Mouse (Mus musculus) intestine, postnatal 0 days (tissue): ENCODE results near the gene Med24. TPM values are rescaled to one million over a fixed set of nuclear protein-coding genes. Genes with fewer than 3 reads are reported as not detected.
A peak's percentile ranks its signal among the peaks of the same experiment; 100 is the strongest.
"Not testable (repeated sequence)": the region's sequence is repeated elsewhere in the genome, so short reads cannot be mapped to it uniquely, and the experiment has no call there.

Experiments
- ATAC-seq: fragments of 200-750 bp; cut with Nextera tagmentation; 2 replicates; pipeline ENCODE4 v1.8.0; 2017; ENCODE audit warnings: mild to moderate bottlenecking, moderate TSS enrichment, moderate library complexity
- H3K27ac ChIP-seq: fragments of 300-500 bp; sonication (generic); 2 replicates; pipeline ENCODE4 v1.5.1; 2014; ENCODE audit warnings: mild to moderate bottlenecking, low read depth, low read length, moderate library complexity
- H3K27me3 ChIP-seq: fragments of 300-500 bp; sonication (generic); replicated peaks from 2 replicates; pipeline ENCODE4 v1.6.1; 2014; ENCODE audit warnings: low read length, mixed read lengths; ENCODE audit not compliant: control insufficient read depth, insufficient read depth
- H3K36me3 ChIP-seq: fragments of 300-500 bp; sonication (generic); 2 replicates; pipeline ENCODE4 v1.6.1; 2014; ENCODE audit warnings: mild to moderate bottlenecking, moderate library complexity; ENCODE audit not compliant: control insufficient read depth, insufficient read depth
- H3K4me1 ChIP-seq: fragments of 300-500 bp; sonication (generic); replicated peaks from 2 replicates; pipeline ENCODE4 v1.6.1; 2014; ENCODE audit warnings: antibody characterized with exemption, low read length, mixed read lengths; ENCODE audit not compliant: control insufficient read depth, insufficient read depth
- H3K4me2 ChIP-seq: fragments of 300-500 bp; sonication (generic); replicated peaks from 2 replicates; pipeline ENCODE4 v1.6.1; 2014; ENCODE audit warnings: low read depth, mild to moderate bottlenecking, moderate library complexity
- H3K4me3 ChIP-seq: fragments of 300-500 bp; sonication (generic); 2 replicates; pipeline ENCODE4 v1.5.1; 2014; ENCODE audit warnings: low read depth, low read length
- H3K9ac ChIP-seq: fragments of 300-500 bp; sonication (generic); 2 replicates; pipeline ENCODE4 v1.6.1; 2014; ENCODE audit warnings: mild to moderate bottlenecking, low read depth, low read length
- H3K9me3 ChIP-seq: fragments of 300-500 bp; sonication (generic); 2 replicates; pipeline ENCODE4 v1.6.1; 2016; ENCODE audit warnings: mixed run types; ENCODE audit not compliant: control insufficient read depth
- CTCF ChIP-seq: sonication (generic); IDR thresholded peaks from 2 replicates; pipeline ENCODE4 v1.5.1; 2016; ENCODE audit warnings: low read depth, mild to moderate bottlenecking, control low read depth, antibody characterized with exemption, moderate library complexity
- WGBS: fragments of 180-500 bp; shearing (Covaris S2); extraction: QIAGEN DNeasy Blood & Tissue Kit; methylation state at CpG from one replicate; pipeline ENCODE4 v1.1.7; 2014; 5-methylcytosine and 5-hydroxymethylcytosine counted together
- polyA plus RNA-seq: library from polyadenylated mRNA; unstranded; fragments of >200 nt; fragmentation: Nextera tagmentation; extraction: Ambion mirVana; gene quantifications from 2 replicates; pipeline ENCODE4 v1.2.1, GENCODE M21; 2015

Med24 gene
- polyA plus RNA-seq, 1 experiment from 2014 or later = 14.7 TPM

- H3K9me3 ChIP-seq = no peaks in the 10 kb centered on the region
- H3K36me3 ChIP-seq = peaks cover 36% of the 10 kb centered on the region
- no peak overlapping the region for H3K9ac ChIP-seq
- no peak overlapping the region for H3K4me2 ChIP-seq
- 19% methylated on average over 13 of the region's 13 CpGs for WGBS
- no peaks in the 10 kb centered on the region for H3K27me3 ChIP-seq
- H3K27ac ChIP-seq = no peak overlapping the region
- no peak overlapping the region for H3K4me3 ChIP-seq
- TF ChIP-seq CTCF = peak; percentile 90
- no peak for ATAC-seq
- H3K4me1 ChIP-seq = 0 out of 2 replicates have a peak, but pooled peaks cover 3% of the 10 kb centered on the region
These were observed 11.3 kb downstream of the Med24 start for GRCm38 (mm10) chr11:98717904-98718303.

- no peak overlapping the region for H3K4me2 ChIP-seq
- H3K27ac ChIP-seq = no peak overlapping the region
- no peak overlapping the region for H3K9ac ChIP-seq
- H3K4me3 ChIP-seq = no peak overlapping the region
- no peak for TF ChIP-seq CTCF
- 0 out of 2 replicates have a peak, but pooled peaks cover 3% of the 10 kb centered on the region for H3K4me1 ChIP-seq
- H3K27me3 ChIP-seq = no peaks in the 10 kb centered on the region
- ATAC-seq = no peak
- H3K9me3 ChIP-seq = no peaks in the 10 kb centered on the region
- H3K36me3 ChIP-seq = peaks cover 45% of the 10 kb centered on the region
- 96% methylated on average over 9 of the region's 9 CpGs for WGBS
These were observed 13.3 kb downstream of the Med24 start for GRCm38 (mm10) chr11:98715946-98716345.

GRCm38 (mm10) chr11:98713703-98714102 is 15.5 kb downstream of the Med24 start:
- Histone ChIP-seq H3K4me1 (0 out of 2 replicates have a peak, but pooled peaks cover 11% of the 10 kb centered on the region), H3K9ac (no peak overlapping the region), H3K9me3 (no peaks in the 10 kb centered on the region), H3K36me3 (peaks cover 45% of the 10 kb centered on the region), H3K4me3 (no peak overlapping the region), H3K27me3 (no peaks in the 10 kb centered on the region), H3K27ac (no peak overlapping the region), H3K4me2 (no peak overlapping the region)
- no peak for TF ChIP-seq CTCF
- ATAC-seq = no peak
- 74% methylated on average over 12 of the region's 12 CpGs for WGBS

- not testable (repeated sequence) for H3K27ac ChIP-seq, H3K9me3 ChIP-seq
- 79% methylated on average over 6 of the region's 6 CpGs for WGBS
These were observed 17.2 kb downstream of the Med24 start for GRCm38 (mm10) chr11:98712009-98712408.

GRCm38 (mm10) chr11:98711046-98711434 is 18.2 kb downstream of the Med24 start:
- Histone ChIP-seq H3K27ac (no peak overlapping the region; the same call in 1 of the 2 replicates), H3K9me3 (no peaks in the 10 kb centered on the region), H3K9ac (no peak overlapping the region), H3K4me1 (peaks cover 18% of the 10 kb centered on the region), H3K27me3 (no peaks in the 10 kb centered on the region), H3K4me2 (no peak overlapping the region), H3K36me3 (peaks cover 48% of the 10 kb centered on the region), H3K4me3 (no peak overlapping the region)
- TF ChIP-seq CTCF = no peak
- no peak for ATAC-seq
- WGBS = 73% methylated on average over 4 of the region's 4 CpGs

More at GRCm38 (mm10) chr11:98712009-98712408, 17.2 kb downstream of the Med24 start:
- H3K4me2 ChIP-seq, H3K9ac ChIP-seq, H3K4me3 ChIP-seq, ATAC-seq, H3K27me3 ChIP-seq: not testable (repeated sequence)
- H3K4me1 ChIP-seq = peaks cover 18% of the 10 kb centered on the region
- TF ChIP-seq CTCF = peak; percentile 68
- H3K36me3 ChIP-seq = peaks cover 43% of the 10 kb centered on the region

GRCm38 (mm10) chr11:98710416-98711045 is 18.7 kb downstream of the Med24 start:
- H3K4me1 ChIP-seq = peaks cover 18% of the 10 kb centered on the region
- no peak overlapping the region for H3K4me3 ChIP-seq
- H3K27ac ChIP-seq = no peak overlapping the region; the same call in 1 of the 2 replicates
- no peaks in the 10 kb centered on the region for H3K9me3 ChIP-seq
- TF ChIP-seq CTCF = peak; percentile 99
- H3K36me3 ChIP-seq = peaks cover 47% of the 10 kb centered on the region
- H3K4me2 ChIP-seq = no peak overlapping the region
- no peak overlapping the region for H3K9ac ChIP-seq
- H3K27me3 ChIP-seq = no peaks in the 10 kb centered on the region
- 48% methylated on average over 12 of the region's 12 CpGs for WGBS
- no peak for ATAC-seq
